Mouse (Mus musculus): ENCODE measurements around the gene Cyp2w1.

GRCm38 (mm10) chr5:139384531-139384930 lies 32.1 kb downstream of the Cyp2w1 start:
- TF ChIP-seq TAL1 (IDR thresholded peaks at IDR 0.05; ENCODE audit: low read length): no peak
- no peak for TF ChIP-seq GATA1 (IDR thresholded peaks at IDR 0.05; ENCODE audit: low read length)

Data from erythroblast, embryonic 14.5 days (primary cell).